Mouse (Mus musculus) E14TG2a.4 (cell line): ENCODE results near the gene Armc6.
"Not testable (repeated sequence)": the region's sequence is repeated elsewhere in the genome, so short reads cannot be mapped to it uniquely, and the experiment has no call there.

Source experiments
- H3K27me3 ChIP-seq: 2 replicates; pipeline ENCODE4 v1.6.1; 2014; ENCODE audit warnings: low read length, control low read depth; ENCODE audit not compliant: insufficient read depth
- H3K36me3 ChIP-seq: 2 replicates; pipeline ENCODE4 v1.6.1; 2014; ENCODE audit warnings: low read length, control low read depth; ENCODE audit not compliant: insufficient read depth
- H3K4me1 ChIP-seq: replicated peaks from 2 replicates; pipeline ENCODE4 v1.6.1; 2014; ENCODE audit warnings: low read depth, low read length, control low read depth
- H3K4me3 ChIP-seq: replicated peaks from 2 replicates; pipeline ENCODE4 v1.5.1; 2014; ENCODE audit warnings: mild to moderate bottlenecking, low read length
- H3K9me3 ChIP-seq: 2 replicates; pipeline ENCODE4 v1.6.1; 2014; ENCODE audit warnings: low read length, control low read depth
- CTCF ChIP-seq: conservative IDR thresholded peaks from 2 replicates; pipeline ENCODE4 v1.5.1; 2014; ENCODE audit warnings: low read length
- NANOG ChIP-seq: IDR thresholded peaks from 2 replicates; pipeline ENCODE4 v1.6.1; 2014; ENCODE audit warnings: borderline replicate concordance, low read length, mixed read lengths
- POU5F1 ChIP-seq: IDR thresholded peaks from 2 replicates; pipeline ENCODE4 v1.6.1; 2014; ENCODE audit warnings: low read length, borderline replicate concordance

Gene Armc6

GRCm38 (mm10) chr8:70220911-70221310, 13.4 kb downstream of the Armc6 start:
- peaks cover 60% of the 10 kb centered on the region for H3K36me3 ChIP-seq
- TF ChIP-seq CTCF: no peak
- no peak for TF ChIP-seq NANOG
- TF ChIP-seq POU5F1: no peak
- no peak overlapping the region for H3K4me3 ChIP-seq
- peaks cover 9% of the 10 kb centered on the region for H3K27me3 ChIP-seq
- peaks cover 43% of the 10 kb centered on the region for H3K4me1 ChIP-seq
- H3K9me3 ChIP-seq: no peaks in the 10 kb centered on the region

GRCm38 (mm10) chr8:70220236-70220840, 13.9 kb downstream of the Armc6 start:
- H3K36me3 ChIP-seq: peaks cover 55% of the 10 kb centered on the region
- TF ChIP-seq CTCF: no peak
- TF ChIP-seq POU5F1: no peak
- no peak for TF ChIP-seq NANOG

GRCm38 (mm10) chr8:70219107-70219684, 15.1 kb downstream of the Armc6 start:
- Histone ChIP-seq H3K27me3 (peaks cover 9% of the 10 kb centered on the region), H3K4me3 (no peak overlapping the region), H3K9me3 (no peaks in the 10 kb centered on the region), H3K4me1 (peaks cover 35% of the 10 kb centered on the region), H3K36me3 (peaks cover 44% of the 10 kb centered on the region)
- no peak for TF ChIP-seq POU5F1
- TF ChIP-seq NANOG: no peak
- no peak for TF ChIP-seq CTCF

More at GRCm38 (mm10) chr8:70220236-70220840, 13.9 kb downstream of the Armc6 start:
- no peak overlapping the region for H3K4me3 ChIP-seq
- peaks cover 9% of the 10 kb centered on the region for H3K27me3 ChIP-seq
- H3K4me1 ChIP-seq: peaks cover 42% of the 10 kb centered on the region
- no peaks in the 10 kb centered on the region for H3K9me3 ChIP-seq

GRCm38 (mm10) chr8:70217441-70217840, 16.8 kb downstream of the Armc6 start:
- TF ChIP-seq POU5F1 (no peak), CTCF (no peak), NANOG (no peak)
- Histone ChIP-seq H3K36me3 (peaks cover 26% of the 10 kb centered on the region), H3K4me1 (peaks cover 28% of the 10 kb centered on the region), H3K9me3 (no peaks in the 10 kb centered on the region), H3K4me3 (no peak overlapping the region), H3K27me3 (peaks cover 9% of the 10 kb centered on the region)

- Histone ChIP-seq H3K9me3 (no peaks in the 10 kb centered on the region), H3K36me3 (peaks cover 18% of the 10 kb centered on the region), H3K4me3 (no peak overlapping the region), H3K4me1 (peaks cover 24% of the 10 kb centered on the region), H3K27me3 (peaks cover 9% of the 10 kb centered on the region)
- no peak for TF ChIP-seq NANOG
- no peak for TF ChIP-seq POU5F1
- no peak for TF ChIP-seq CTCF
Measured at GRCm38 (mm10) chr8:70216566-70216965, 17.7 kb downstream of the Armc6 start.

- not testable (repeated sequence) for H3K27me3 ChIP-seq, H3K4me3 ChIP-seq, H3K9me3 ChIP-seq
- Histone ChIP-seq H3K36me3 (peaks cover 14% of the 10 kb centered on the region), H3K4me1 (peaks cover 28% of the 10 kb centered on the region)
Measured at GRCm38 (mm10) chr8:70216161-70216560, 18.1 kb downstream of the Armc6 start.

GRCm38 (mm10) chr8:70215092-70215491, 19.2 kb downstream of the Armc6 start:
- peaks cover 9% of the 10 kb centered on the region for H3K27me3 ChIP-seq
- H3K9me3 ChIP-seq: no peaks in the 10 kb centered on the region
- peaks cover 39% of the 10 kb centered on the region for H3K4me1 ChIP-seq
- H3K36me3 ChIP-seq: peaks cover 3% of the 10 kb centered on the region; the same call in 1 of the 2 replicates
- TF ChIP-seq CTCF (no peak), POU5F1 (no peak), NANOG (no peak)
- H3K4me3 ChIP-seq: no peak overlapping the region

- TF ChIP-seq NANOG: no peak
- TF ChIP-seq CTCF: no peak
- no peak for TF ChIP-seq POU5F1
- no peak overlapping the region for H3K4me3 ChIP-seq
Measured at GRCm38 (mm10) chr8:70214411-70214810, 19.9 kb downstream of the Armc6 start.

More at GRCm38 (mm10) chr8:70214411-70214810, 19.9 kb downstream of the Armc6 start:
- Histone ChIP-seq H3K27me3 (peaks cover 9% of the 10 kb centered on the region), H3K36me3 (no peaks in the 10 kb centered on the region), H3K9me3 (no peaks in the 10 kb centered on the region), H3K4me1 (peaks cover 39% of the 10 kb centered on the region)
